Mouse (Mus musculus) lung, embryonic 14.5 days (tissue): ENCODE measurements around the gene Arid1b. TPM values are rescaled to one million over a fixed set of nuclear protein-coding genes. Genes with fewer than 3 reads are reported as not detected.

Experiments used
- ATAC-seq: fragments of 200-750 bp; cut with Nextera tagmentation; 2 replicates; pipeline ENCODE4 v1.8.0; 2017; ENCODE audit warnings: mild to moderate bottlenecking, moderate TSS enrichment, moderate library complexity; ENCODE audit not compliant: insufficient read depth
- DNase-seq: peaks from one replicate; pipeline ENCODE4 v3.0.0-alpha.2; 2015
- H3K27ac ChIP-seq: fragments of 300-500 bp; sonication (generic); 2 replicates; pipeline ENCODE4 v1.5.1; 2014; ENCODE audit warnings: low read depth, mild to moderate bottlenecking, moderate library complexity
- H3K27me3 ChIP-seq: fragments of 300-500 bp; sonication (generic); 2 replicates; pipeline ENCODE4 v1.6.1; 2014; ENCODE audit warnings: low read length, control low read depth; ENCODE audit not compliant: insufficient read depth
- H3K36me3 ChIP-seq: fragments of 300-500 bp; sonication (generic); 2 replicates; pipeline ENCODE4 v1.6.1; 2014; ENCODE audit warnings: control low read depth; ENCODE audit not compliant: insufficient read depth
- H3K4me1 ChIP-seq: fragments of 300-500 bp; sonication (generic); 2 replicates; pipeline ENCODE4 v1.6.1; 2014; ENCODE audit warnings: antibody characterized with exemption, control low read depth; ENCODE audit not compliant: insufficient read depth
- H3K4me2 ChIP-seq: fragments of 300-500 bp; sonication (generic); 2 replicates; pipeline ENCODE4 v1.6.1; 2014; ENCODE audit warnings: mild to moderate bottlenecking
- H3K4me3 ChIP-seq: fragments of 300-500 bp; sonication (generic); 2 replicates; pipeline ENCODE4 v1.5.1; 2014; ENCODE audit warnings: low read depth, low read length
- H3K9ac ChIP-seq: fragments of 300-500 bp; sonication (generic); 2 replicates; pipeline ENCODE4 v1.6.1; 2014
- H3K9me3 ChIP-seq: fragments of 300-500 bp; sonication (generic); 2 replicates; pipeline ENCODE4 v1.6.1; 2016; ENCODE audit warnings: low read depth, low read length, control low read depth
- CTCF ChIP-seq: IDR thresholded peaks from 2 replicates; pipeline ENCODE4 v1.5.1; 2016; ENCODE audit warnings: antibody characterized with exemption, low read depth
- WGBS: fragments of 180-500 bp; shearing (Covaris S2); extraction: QIAGEN DNeasy Blood & Tissue Kit; methylation state at CpG from one replicate; pipeline ENCODE4 v1.1.7; 2014; 5-methylcytosine and 5-hydroxymethylcytosine counted together
- polyA plus RNA-seq: library from polyadenylated mRNA; unstranded; fragments of >200 nt; fragmentation: Nextera tagmentation; extraction: Ambion mirVana; gene quantifications from 2 replicates; pipeline ENCODE4 v1.2.1, GENCODE M21; 2014

The Arid1b gene
- polyA plus RNA-seq, 1 experiment from 2014 or later, result 17.3 TPM

GRCm38 (mm10) chr17:5194157-5194916 is 200.2 kb downstream of the Arid1b start:
- H3K9me3 ChIP-seq, result no peaks in the 10 kb centered on the region
- no peak overlapping the region for H3K27ac ChIP-seq
- H3K36me3 ChIP-seq, result no peaks in the 10 kb centered on the region
- H3K4me1 ChIP-seq, result peaks cover 23% of the 10 kb centered on the region
- H3K4me3 ChIP-seq, result no peak overlapping the region
- DNase-seq, result no peak
- no peak overlapping the region for H3K9ac ChIP-seq
- no peak for ATAC-seq
- WGBS, result 75% methylated on average over 8 of the region's 8 CpGs
- H3K4me2 ChIP-seq, result no peak overlapping the region
- TF ChIP-seq CTCF, result no peak
- H3K27me3 ChIP-seq, result no peaks in the 10 kb centered on the region

- WGBS, result 69% methylated on average over 5 of the region's 5 CpGs
- TF ChIP-seq CTCF, result no peak
- Histone ChIP-seq H3K4me2 (no peak overlapping the region), H3K27ac (no peak overlapping the region), H3K4me3 (no peak overlapping the region), H3K9me3 (no peaks in the 10 kb centered on the region), H3K27me3 (no peaks in the 10 kb centered on the region), H3K9ac (no peak overlapping the region), H3K36me3 (no peaks in the 10 kb centered on the region), H3K4me1 (peaks cover 23% of the 10 kb centered on the region)
- DNase-seq, result no peak
- no peak for ATAC-seq
These were observed 201.3 kb downstream of the Arid1b start for GRCm38 (mm10) chr17:5195397-5195796.

- no peaks in the 10 kb centered on the region for H3K9me3 ChIP-seq
- no peak overlapping the region for H3K4me3 ChIP-seq
- H3K27me3 ChIP-seq, result no peaks in the 10 kb centered on the region
- no peak overlapping the region for H3K27ac ChIP-seq
- 89% methylated on average over 10 of the region's 10 CpGs for WGBS
- H3K9ac ChIP-seq, result no peak overlapping the region
- ATAC-seq (no peak), DNase-seq (no peak)
- peaks cover 23% of the 10 kb centered on the region for H3K4me1 ChIP-seq
- H3K4me2 ChIP-seq, result no peak overlapping the region
- H3K36me3 ChIP-seq, result no peaks in the 10 kb centered on the region
- no peak for TF ChIP-seq CTCF
These were observed 201.9 kb downstream of the Arid1b start for GRCm38 (mm10) chr17:5196005-5196404.

GRCm38 (mm10) chr17:5196508-5196907 is 202.4 kb downstream of the Arid1b start:
- no peak for TF ChIP-seq CTCF
- no peak overlapping the region for H3K4me3 ChIP-seq
- WGBS, result 55% methylated on average over 6 of the region's 6 CpGs
- DNase-seq (no peak), ATAC-seq (no peak)
- H3K27ac ChIP-seq, result no peak overlapping the region; the same call in 1 of the 2 replicates
- H3K9me3 ChIP-seq, result no peaks in the 10 kb centered on the region
- H3K4me1 ChIP-seq, result peaks cover 23% of the 10 kb centered on the region
- H3K36me3 ChIP-seq, result no peaks in the 10 kb centered on the region
- H3K4me2 ChIP-seq, result no peak overlapping the region
- no peaks in the 10 kb centered on the region for H3K27me3 ChIP-seq
- no peak overlapping the region for H3K9ac ChIP-seq

GRCm38 (mm10) chr17:5197083-5197482 is 203.0 kb downstream of the Arid1b start:
- Histone ChIP-seq H3K4me2 (no peak overlapping the region), H3K4me1 (peaks cover 24% of the 10 kb centered on the region), H3K9me3 (no peaks in the 10 kb centered on the region), H3K36me3 (no peaks in the 10 kb centered on the region), H3K9ac (no peak overlapping the region), H3K4me3 (no peak overlapping the region), H3K27ac (no peak overlapping the region), H3K27me3 (no peaks in the 10 kb centered on the region)
- no peak for TF ChIP-seq CTCF
- ATAC-seq (no peak), DNase-seq (peak; percentile 52)
- WGBS, result 82% methylated on average over 2 of the region's 2 CpGs

- peaks cover 31% of the 10 kb centered on the region for H3K4me1 ChIP-seq
- no peaks in the 10 kb centered on the region for H3K27me3 ChIP-seq
- no peak overlapping the region for H3K4me3 ChIP-seq
- H3K9ac ChIP-seq, result no peak overlapping the region
- ATAC-seq, result 0 out of 2 replicates have a peak, but pooled peaks have one; percentile 15
- H3K9me3 ChIP-seq, result no peaks in the 10 kb centered on the region
- no peak for TF ChIP-seq CTCF
- no peak overlapping the region for H3K4me2 ChIP-seq
- H3K27ac ChIP-seq, result peak overlapping the region; percentile 62
- H3K36me3 ChIP-seq, result no peaks in the 10 kb centered on the region
- WGBS, result 56% methylated on average over 3 of the region's 3 CpGs
- DNase-seq, result peak; percentile 66
These were observed 203.6 kb downstream of the Arid1b start for GRCm38 (mm10) chr17:5197765-5198164.

DNA sequence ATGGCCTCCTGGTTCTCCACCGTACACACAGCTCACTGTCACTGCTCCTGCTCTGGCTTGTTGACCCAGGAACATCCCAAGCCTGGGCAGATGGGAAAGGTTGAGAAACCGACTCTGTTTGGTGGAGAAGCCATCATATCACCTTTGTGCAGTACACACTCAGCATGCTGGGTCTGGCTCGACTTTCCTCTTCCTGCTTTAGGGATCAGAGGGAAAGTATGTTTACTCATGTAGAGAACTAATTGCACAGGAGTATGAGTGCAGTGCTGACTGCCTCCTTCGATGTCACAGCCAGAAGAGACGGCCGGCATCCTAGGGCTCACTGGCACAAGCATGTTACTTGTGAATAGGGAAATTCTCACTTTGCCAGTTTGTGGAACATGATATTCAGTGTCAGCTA is 204.1 kb downstream of the Arid1b start:
- WGBS, result 47% methylated on average over 6 of the region's 6 CpGs
- TF ChIP-seq CTCF, result no peak
- Histone ChIP-seq H3K27ac (peak overlapping the region; percentile 62), H3K4me1 (peaks cover 36% of the 10 kb centered on the region), H3K4me2 (no peak overlapping the region), H3K9me3 (no peaks in the 10 kb centered on the region), H3K36me3 (no peaks in the 10 kb centered on the region), H3K9ac (no peak overlapping the region), H3K27me3 (no peaks in the 10 kb centered on the region), H3K4me3 (no peak overlapping the region)
- DNase-seq, result no peak
- ATAC-seq, result no peak
